Mouse (Mus musculus): ENCODE data around the gene Gm47791. TPM values are rescaled to one million over a fixed set of nuclear protein-coding genes. Genes with fewer than 3 reads are reported as not detected.

The Gm47791 gene
- polyA plus RNA-seq, 1 experiment = not detected

GRCm38 (mm10) chr1:82733357-82733756 lies 37.7 kb downstream of the Gm47791 start:
- Histone ChIP-seq H3K4me3 (replicated peaks) (no peak overlapping the region), H3K36me3 (replicated peaks; ENCODE audit: low read length) (peaks cover 100% of the 10 kb centered on the region)

GRCm38 (mm10) chr1:82726482-82726881 lies 44.6 kb downstream of the Gm47791 start:
- H3K9me3 ChIP-seq = no peaks in the 10 kb centered on the region
- H3K27me3 ChIP-seq (replicated peaks) = no peaks in the 10 kb centered on the region
- H3K36me3 ChIP-seq (replicated peaks; ENCODE audit: low read length) = peaks cover 48% of the 10 kb centered on the region
- peak overlapping the region; percentile 94 for H3K4me3 ChIP-seq (replicated peaks)
- TF ChIP-seq GATA1 (IDR thresholded peaks at IDR 0.05; ENCODE audit: borderline replicate concordance, low read length) = no peak
- no peak for TF ChIP-seq FLI1 (IDR thresholded peaks at IDR 0.05; ENCODE audit: low read length)
- peaks cover 27% of the 10 kb centered on the region for H3K4me1 ChIP-seq

More at GRCm38 (mm10) chr1:82733357-82733756, 37.7 kb downstream of the Gm47791 start:
- Histone ChIP-seq H3K27me3 (replicated peaks) (no peaks in the 10 kb centered on the region), H3K4me1 (peaks cover 18% of the 10 kb centered on the region), H3K9me3 (no peaks in the 10 kb centered on the region)
- TF ChIP-seq FLI1 (IDR thresholded peaks at IDR 0.05; ENCODE audit: low read length) (no peak), GATA1 (IDR thresholded peaks at IDR 0.05; ENCODE audit: borderline replicate concordance, low read length) (no peak)

GRCm38 (mm10) chr1:82725875-82726185 lies 45.2 kb downstream of the Gm47791 start:
- peaks cover 42% of the 10 kb centered on the region for H3K36me3 ChIP-seq (replicated peaks; ENCODE audit: low read length)
- H3K9me3 ChIP-seq = no peaks in the 10 kb centered on the region
- peak overlapping the region; percentile 94 for H3K4me3 ChIP-seq (replicated peaks)
- H3K4me1 ChIP-seq = peaks cover 31% of the 10 kb centered on the region
- TF ChIP-seq FLI1 (IDR thresholded peaks at IDR 0.05; ENCODE audit: low read length) (no peak), GATA1 (IDR thresholded peaks at IDR 0.05; ENCODE audit: borderline replicate concordance, low read length) (no peak)
- no peaks in the 10 kb centered on the region for H3K27me3 ChIP-seq (replicated peaks)

- Histone ChIP-seq H3K36me3 (replicated peaks; ENCODE audit: low read length) (peaks cover 36% of the 10 kb centered on the region), H3K27me3 (replicated peaks) (no peaks in the 10 kb centered on the region), H3K4me1 (peaks cover 33% of the 10 kb centered on the region), H3K9me3 (no peaks in the 10 kb centered on the region), H3K4me3 (replicated peaks) (peak overlapping the region; percentile 94)
- TF ChIP-seq FLI1 (IDR thresholded peaks at IDR 0.05; ENCODE audit: low read length) (no peak), GATA1 (IDR thresholded peaks at IDR 0.05; ENCODE audit: borderline replicate concordance, low read length) (no peak)
These were observed 45.8 kb downstream of the Gm47791 start for GRCm38 (mm10) chr1:82725026-82725874.

- no peaks in the 10 kb centered on the region for H3K27me3 ChIP-seq (replicated peaks)
- H3K4me1 ChIP-seq = peaks cover 37% of the 10 kb centered on the region
- TF ChIP-seq GATA1 (IDR thresholded peaks at IDR 0.05; ENCODE audit: borderline replicate concordance, low read length) (no peak), FLI1 (IDR thresholded peaks at IDR 0.05; ENCODE audit: low read length) (no peak; the same call in 1 of the 2 replicates)
- H3K4me3 ChIP-seq (replicated peaks) = peak within 1 kb of the TSS; percentile 94
- H3K9me3 ChIP-seq = no peaks in the 10 kb centered on the region
- peaks cover 28% of the 10 kb centered on the region for H3K36me3 ChIP-seq (replicated peaks; ENCODE audit: low read length)
These were observed 46.6 kb downstream of the Gm47791 start, which contains the start of gene Mff for GRCm38 (mm10) chr1:82724339-82725025. TSS of gene Mff (plus strand) at chr1:82724890.

Other genes with a start within 250 kb of the Gm47791 start
- 0.01 TPM in 1 of 2 replicates, not detected in the other for gene Col4a4, start 184.4 kb downstream of the Gm47791 start, polyA plus RNA-seq (2012; ENCODE audit: insufficient read depth, low replicate concordance)
- 0.04 TPM in 1 of 2 replicates, not detected in the other for gene Col4a3, start 184.3 kb downstream of the Gm47791 start, polyA plus RNA-seq (2012; ENCODE audit: insufficient read depth, low replicate concordance)
- 380 and 485 TPM in 2 replicates for gene Mff, start 46.4 kb downstream of the Gm47791 start, polyA plus RNA-seq (2012; ENCODE audit: insufficient read depth, low replicate concordance)
- not detected in 2 replicates for gene Tm4sf20, start 2.8 kb downstream of the Gm47791 start, polyA plus RNA-seq (2012; ENCODE audit: insufficient read depth, low replicate concordance)
- 3.0 and 4.2 TPM in 2 replicates for gene Agfg1, start 68.2 kb upstream of the Gm47791 start, polyA plus RNA-seq (2012; ENCODE audit: insufficient read depth, low replicate concordance)
- gene A030005L19Rik, start 142.1 kb upstream of the Gm47791 start, polyA plus RNA-seq (2012; ENCODE audit: insufficient read depth, low replicate concordance) = not detected in 2 replicates
- gene A030014E15Rik, start 153.7 kb upstream of the Gm47791 start, polyA plus RNA-seq (2012; ENCODE audit: insufficient read depth, low replicate concordance) = 0.16 TPM in 1 of 2 replicates, not detected in the other
- not detected in 2 replicates for gene Gm6217, start 160.2 kb upstream of the Gm47791 start, polyA plus RNA-seq (2012; ENCODE audit: insufficient read depth, low replicate concordance)
- gene A030003K21Rik, start 172.1 kb upstream of the Gm47791 start, polyA plus RNA-seq (2012; ENCODE audit: insufficient read depth, low replicate concordance) = not detected in 2 replicates
- not detected in 2 replicates for gene Gm7544, start 184.8 kb upstream of the Gm47791 start, polyA plus RNA-seq (2012; ENCODE audit: insufficient read depth, low replicate concordance)
- not detected in 2 replicates for gene Gm47955, start 189.0 kb upstream of the Gm47791 start, polyA plus RNA-seq (2012; ENCODE audit: insufficient read depth, low replicate concordance)
- not detected in 2 replicates for gene Gm47959, start 229.3 kb upstream of the Gm47791 start, polyA plus RNA-seq (2012; ENCODE audit: insufficient read depth, low replicate concordance)